ENCODE assay signal across 9 mouse cellular contexts in the genomic region with DNA sequence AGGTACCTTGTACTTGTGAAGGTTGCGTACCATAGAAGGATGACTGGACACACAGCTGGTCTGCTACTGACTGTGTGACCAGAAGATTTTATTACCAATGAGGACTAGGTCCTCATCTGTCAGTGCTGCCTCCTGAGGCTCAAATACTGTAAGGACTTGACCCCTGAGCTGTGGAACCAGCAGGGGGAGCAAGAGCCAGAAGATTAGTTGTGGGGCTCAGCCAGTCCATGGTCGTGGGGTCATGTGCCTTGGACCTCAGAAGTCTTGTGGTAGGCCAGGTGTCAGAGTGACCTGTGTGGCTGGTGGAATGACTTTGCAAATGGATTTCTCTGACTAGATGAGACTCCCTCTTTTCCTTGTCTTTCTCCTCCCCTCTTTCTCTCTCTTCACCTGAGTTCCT. TPM values are rescaled to one million over a fixed set of nuclear protein-coding genes. Genes with fewer than 3 reads are reported as not detected.
DNase-seq lines count a peak whose midpoint lies in the region; ATAC-seq lines count a peak whose summit lies in the region.
"Had no signal": no experiment of that assay in that cellular context is flagged by ENCODE, and none has a peak within 500 bp of the region (broad histone marks: within the 10 kb centered on the region; RNA-seq: fewer than 3 reads in every experiment).

No protein-coding gene starts in this region.

- no peak overlapping the region for H3K27ac ChIP-seq in heart, embryonic 11.5 days (ENCODE audit: low read depth, low read length)
- no peak overlapping the region for H3K27ac ChIP-seq in forebrain, embryonic 10.5 days

- H3K9ac ChIP-seq in heart, embryonic 11.5 days (ENCODE audit: low read depth, low read length) = no peak overlapping the region

- no peak overlapping the region for H3K4me2 ChIP-seq in heart, embryonic 11.5 days

- H3K4me1 ChIP-seq in heart, embryonic 11.5 days (ENCODE audit: control insufficient read depth, insufficient read depth, low read length) = no peaks in the 10 kb centered on the region
- H3K4me1 ChIP-seq in forebrain, embryonic 10.5 days = no peaks in the 10 kb centered on the region

- 78% methylated on average over 2 of the region's 2 CpGs for WGBS in heart, embryonic 11.5 days (ENCODE audit: insufficient replicate concordance)
- 82% methylated on average over 2 of the region's 2 CpGs for WGBS in forebrain, embryonic 10.5 days

- no peaks in the 10 kb centered on the region for H3K36me3 ChIP-seq in heart, embryonic 11.5 days (ENCODE audit: control insufficient read depth, insufficient read depth, low read length)
- no peaks in the 10 kb centered on the region for H3K36me3 ChIP-seq in forebrain, embryonic 10.5 days (replicated peaks)

- peak; percentile 21 to 64 for DNase-seq in heart, adult 18-20 months
- DNase-seq in 3134 (ENCODE audit: extremely low read depth, insufficient read length, low spot score) = peak; percentile 6
- peak; percentile 2 for DNase-seq in T-cell, adult 2 months (ENCODE audit: low spot score)
- DNase-seq in induced T-regulatory cell, adult 2 months (ENCODE audit: low read depth) = peak; percentile 16
- DNase-seq in thymus, postnatal 25 days = peak; percentile 29
- no peak for DNase-seq in forebrain, embryonic 10.5 days (ENCODE audit: extremely low spot score, low spot score)
- no peak for DNase-seq in layer of hippocampus, postnatal 14 days (ENCODE audit: low spot score in 2 of 2)

- H3K4me3 ChIP-seq in heart, embryonic 11.5 days (ENCODE audit: low read depth, low read length) = no peak overlapping the region
- no peak overlapping the region for H3K4me3 ChIP-seq in forebrain, embryonic 10.5 days

- ATAC-seq in heart, embryonic 11.5 days (replicated peaks; ENCODE audit: insufficient number of reproducible peaks, low FRiP score, low TSS enrichment) = no peak

- H3K9me3 ChIP-seq in heart, embryonic 11.5 days (replicated peaks; ENCODE audit: control insufficient read depth, low read length) = no peaks in the 10 kb centered on the region
- H3K9me3 ChIP-seq in forebrain, embryonic 10.5 days = no peaks in the 10 kb centered on the region

- H3K27me3 ChIP-seq in heart, embryonic 11.5 days (ENCODE audit: control insufficient read depth, insufficient read depth, low read length) = no peaks in the 10 kb centered on the region
- H3K27me3 ChIP-seq in forebrain, embryonic 10.5 days (ENCODE audit: poor library complexity, severe bottlenecking) = no peaks in the 10 kb centered on the region

RNA-seq across cellular contexts. Expression of gene Foxb2, which starts 29.5 kb away (rescaled TPM):
- total RNA-seq in heart, adult 18-20 months (2021) = not detected
- polyA plus RNA-seq in heart, embryonic 11.5 days (2014; fragmentation: Nextera tagmentation; extraction: Ambion mirVana) = not detected in 2 replicates
- polyA plus RNA-seq in forebrain, embryonic 10.5 days (2016; fragmentation: Nextera tagmentation; extraction: Ambion mirVana) = 0.44 and 0.62 TPM in 2 replicates
- total RNA-seq in layer of hippocampus, postnatal 14 days (2021) = not detected
- polyA plus RNA-seq: heart, embryonic 14.5 days had no signal

RNA-seq across cellular contexts. Expression of gene Prune2, which starts 52.8 kb away (rescaled TPM):
- total RNA-seq in heart, adult 18-20 months (2021) = 10 to 100 TPM; 63.5 to 65.9 TPM
- 8.0 and 9.8 TPM in 2 replicates for polyA plus RNA-seq in heart, embryonic 11.5 days (2014; fragmentation: Nextera tagmentation; extraction: Ambion mirVana)
- polyA plus RNA-seq in forebrain, embryonic 10.5 days (2016; fragmentation: Nextera tagmentation; extraction: Ambion mirVana) = 1.5 TPM in 2 replicates
- 10 to 100 TPM; 48.3 to 57.1 TPM for total RNA-seq in layer of hippocampus, postnatal 14 days (2021)

Comparison
In these comparisons a context has a peak if more than half of its experiments do, and no peak if none do; other contexts are left out.
1. DNase-seq: peak in heart, adult 18-20 months (2 of 2), 3134 (single experiment), T-cell, adult 2 months (single experiment), induced T-regulatory cell, adult 2 months (single experiment) and thymus, postnatal 25 days (single experiment); none in forebrain, embryonic 10.5 days (single experiment) and layer of hippocampus, postnatal 14 days (0 of 2).